Mouse (Mus musculus) liver, embryonic 14.5 days (tissue): ENCODE results near the gene Fndc3a. TPM values are rescaled to one million over a fixed set of nuclear protein-coding genes. Genes with fewer than 3 reads are reported as not detected.

Experiments
- ATAC-seq: fragments of 200-750 bp; cut with Nextera tagmentation; 2 replicates; pipeline ENCODE4 v1.8.0; 2017; ENCODE audit warnings: moderate number of reproducible peaks, mild to moderate bottlenecking, moderate library complexity; ENCODE audit not compliant: insufficient read depth
- DNase-seq, 3 experiments: peaks; one replicate each; pipeline ENCODE4 v3.0.0-alpha.2; 2012 to 2013; ENCODE audit warnings: low read depth in 3 of 3, low spot score in 3 of 3
- H3K27ac ChIP-seq: fragments of 300-500 bp; sonication (generic); 2 replicates; pipeline ENCODE4 v1.5.1; 2014; ENCODE audit warnings: moderate library complexity, mild to moderate bottlenecking, control low read depth, inconsistent platforms
- H3K27me3 ChIP-seq: fragments of 300-500 bp; sonication (generic); 2 replicates; pipeline ENCODE4 v1.6.1; 2014; ENCODE audit warnings: mild to moderate bottlenecking, low read length, moderate library complexity; ENCODE audit not compliant: control insufficient read depth, insufficient read depth
- H3K36me3 ChIP-seq: fragments of 300-500 bp; sonication (generic); replicated peaks from 2 replicates; pipeline ENCODE4 v1.6.1; 2014; ENCODE audit warnings: low read depth; ENCODE audit not compliant: control insufficient read depth, insufficient read depth
- H3K4me1 ChIP-seq, 2 experiments: fragments of 200-500 bp in 1 of 2; fragments of 300-500 bp in 1 of 2; sonication (generic) in 1 of 2; replicated peaks; 2 replicates each; pipeline ENCODE4 v1.6.1; 2012 to 2014; ENCODE audit warnings: antibody characterized with exemption in 1 of 2, inconsistent platforms in 1 of 2, low read length in 1 of 2; ENCODE audit not compliant: control insufficient read depth in 2 of 2, insufficient read depth in 2 of 2
- H3K4me2 ChIP-seq: fragments of 300-500 bp; sonication (generic); 2 replicates; pipeline ENCODE4 v1.6.1; 2014; ENCODE audit warnings: low read depth, mild to moderate bottlenecking, control low read depth, moderate library complexity
- H3K4me3 ChIP-seq, 2 experiments: fragments of 200-500 bp in 1 of 2; fragments of 300-500 bp in 1 of 2; sonication (generic) in 1 of 2; 2 replicates each; pipeline ENCODE4 v1.5.1; 2012 to 2014; ENCODE audit warnings: low read depth in 2 of 2, low read length in 2 of 2, mild to moderate bottlenecking in 2 of 2, control low read depth in 1 of 2, inconsistent platforms in 1 of 2, moderate library complexity in 1 of 2; ENCODE audit not compliant: insufficient read depth in 1 of 2
- H3K9ac ChIP-seq: fragments of 300-500 bp; sonication (generic); replicated peaks from 2 replicates; pipeline ENCODE4 v1.6.1; 2014; ENCODE audit warnings: mild to moderate bottlenecking, control low read depth, moderate library complexity
- H3K9me3 ChIP-seq: fragments of 300-500 bp; sonication (generic); 2 replicates; pipeline ENCODE4 v1.6.1; 2016; ENCODE audit warnings: low read length, mixed read lengths; ENCODE audit not compliant: control insufficient read depth
- CTCF ChIP-seq: IDR thresholded peaks from 2 replicates; pipeline ENCODE4 v1.5.1; 2016; ENCODE audit warnings: antibody characterized with exemption, low read depth, control low read depth
- EP300 ChIP-seq: IDR thresholded peaks from 2 replicates; pipeline ENCODE4 v1.6.1; 2016; ENCODE audit warnings: antibody characterized with exemption, low read depth
- WGBS: fragments of 180-500 bp; shearing (Covaris S2); extraction: QIAGEN DNeasy Blood & Tissue Kit; methylation state at CpG from one replicate; pipeline ENCODE4 v1.1.7; 2014; ENCODE audit not compliant: insufficient replicate concordance; 5-methylcytosine and 5-hydroxymethylcytosine counted together
- polyA plus RNA-seq, 2 experiments: library from polyadenylated mRNA; depleted of rRNA in 1 of 2; stranded (reverse) in 1 of 2; unstranded in 1 of 2; fragments of >200 nt; fragmentation: Nextera tagmentation in 1 of 2; extraction: Ambion mirVana in 1 of 2; gene quantifications; 2 replicates each; pipeline versions ENCODE4 v1.2.1 to v1.2.3; 2012 to 2014

Gene Fndc3a
- polyA plus RNA-seq (2012; rRNA removed), result 4.5 and 5.5 TPM in 2 replicates
- 6.8 and 7.1 TPM in 2 replicates for polyA plus RNA-seq (2014; fragmentation: Nextera tagmentation; extraction: Ambion mirVana)

DNA sequence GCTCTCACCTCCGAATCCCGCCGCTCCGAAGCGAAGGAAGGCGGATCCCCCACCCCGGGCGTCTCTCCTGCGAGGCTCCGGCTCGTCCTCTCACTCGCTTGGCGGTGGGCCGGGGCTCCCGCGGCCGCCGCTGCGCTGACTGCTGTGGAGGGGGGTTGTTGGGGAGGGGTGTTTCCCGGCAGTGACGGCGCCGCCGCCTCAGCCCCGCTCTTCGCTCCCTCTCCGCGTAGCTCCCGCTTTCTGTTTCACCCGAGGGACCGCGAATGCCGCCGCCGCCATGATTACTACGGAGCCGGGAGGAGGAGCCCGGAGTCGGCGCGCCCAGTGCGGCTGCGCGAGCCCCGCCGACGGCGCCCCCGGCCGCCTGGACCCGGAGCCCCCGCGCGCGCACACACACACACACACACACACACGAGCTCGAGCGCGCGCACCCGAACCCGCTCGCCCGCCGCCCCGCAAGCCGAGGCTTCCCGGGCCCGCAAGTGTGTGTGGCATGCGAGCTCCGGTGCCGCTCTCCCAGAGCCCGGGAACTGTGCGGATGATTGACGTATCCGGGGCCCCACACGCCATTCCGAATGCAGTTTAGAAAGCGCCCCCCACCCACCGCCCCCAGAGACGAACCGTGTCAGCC, at the start of gene Fndc3a:
Gene Fndc3a (minus strand): TSS at position 294 of the 631 bp plus-strand sequence.
- no peaks in the 10 kb centered on the region for H3K9me3 ChIP-seq
- peaks cover 4 to 7% of the 10 kb centered on the region in 2 experiments; a peak in 2 of 4 replicates for H3K4me1 ChIP-seq
- no peaks in the 10 kb centered on the region for H3K36me3 ChIP-seq
- H3K4me3 ChIP-seq, result peak within 1 kb of the TSS; percentile 88 to 95
- peak within 1 kb of the TSS; percentile 28; the same call in 1 of the 2 replicates for H3K27ac ChIP-seq
- H3K27me3 ChIP-seq, result peaks cover 14% of the 10 kb centered on the region
- H3K9ac ChIP-seq, result peak within 1 kb of the TSS; percentile 95
- ATAC-seq (peak; percentile 86), DNase-seq (peak; percentile 38 to 46 (median 40))
- peak within 1 kb of the TSS; percentile 90 for H3K4me2 ChIP-seq
- no peak for TF ChIP-seq EP300
- TF ChIP-seq CTCF, result no peak
- under 1% methylated on average over 69 of the region's 82 CpGs for WGBS

DNA sequence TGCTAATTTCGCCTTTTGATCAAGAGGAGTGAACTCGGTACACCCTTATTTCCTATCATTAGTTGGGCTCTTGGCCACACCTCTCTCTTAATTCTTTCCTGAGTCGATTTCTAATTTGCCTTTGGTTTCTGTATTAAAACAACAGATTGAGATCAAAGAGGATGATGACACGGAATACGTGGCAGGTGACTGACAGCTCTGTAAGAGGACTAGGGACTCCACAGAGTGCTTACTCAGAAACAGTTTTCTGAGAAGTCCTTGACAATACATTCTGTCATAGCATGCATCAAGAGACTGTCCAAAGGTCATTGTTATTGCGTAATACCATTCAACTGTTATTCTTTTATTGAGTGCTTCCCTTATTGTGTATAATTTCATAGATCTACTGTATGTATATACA, 43.1 kb upstream of the Fndc3a start:
- no peaks in the 10 kb centered on the region for H3K9me3 ChIP-seq
- ATAC-seq (no peak), DNase-seq (no peak)
- no peak overlapping the region for H3K4me2 ChIP-seq
- WGBS, result 63% methylated on average over 6 of the region's 6 CpGs
- no peak overlapping the region for H3K27ac ChIP-seq
- H3K4me1 ChIP-seq, result no peaks in the 10 kb centered on the region
- no peak overlapping the region for H3K9ac ChIP-seq
- no peaks in the 10 kb centered on the region for H3K36me3 ChIP-seq
- no peaks in the 10 kb centered on the region for H3K27me3 ChIP-seq
- no peak overlapping the region for H3K4me3 ChIP-seq
- no peak for TF ChIP-seq EP300
- no peak for TF ChIP-seq CTCF

DNA sequence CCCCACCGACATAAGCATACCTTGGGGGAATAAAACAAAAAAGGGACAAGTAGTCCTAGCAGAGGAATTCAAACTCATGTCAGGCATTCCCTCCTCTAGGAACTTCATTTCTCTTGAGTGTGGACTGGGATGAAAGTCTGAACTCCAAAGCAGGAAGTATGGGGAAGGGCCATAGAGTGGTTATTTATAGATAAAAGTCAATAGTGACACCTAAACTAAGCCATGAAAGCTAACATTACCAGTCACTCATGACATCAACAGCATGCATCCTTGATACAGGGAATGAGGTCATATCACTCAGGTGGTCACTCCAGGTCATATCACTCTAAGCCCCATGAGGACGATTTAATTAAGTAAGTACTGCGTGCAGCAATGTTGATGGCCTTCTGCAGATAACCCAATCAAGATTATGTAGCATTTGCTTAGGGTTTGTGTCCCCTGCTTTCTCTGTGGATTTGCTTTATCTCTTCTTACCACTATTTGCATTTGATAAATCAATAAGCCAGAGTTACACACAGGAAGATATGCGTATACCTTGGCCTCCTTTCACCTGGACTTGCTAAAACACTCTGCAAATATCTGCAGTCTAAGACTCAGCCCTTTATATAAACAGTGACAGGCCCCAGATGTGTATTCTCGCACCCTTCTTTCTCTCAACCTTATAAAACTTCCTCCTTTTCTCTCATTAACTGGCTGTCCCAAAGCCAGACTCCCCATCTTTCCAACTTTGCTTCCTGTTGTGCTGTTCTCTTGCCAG, 40.8 kb upstream of the Fndc3a start:
- Histone ChIP-seq H3K4me2 (no peak overlapping the region), H3K4me3 (no peak overlapping the region), H3K36me3 (no peaks in the 10 kb centered on the region), H3K27ac (no peak overlapping the region), H3K27me3 (no peaks in the 10 kb centered on the region), H3K9me3 (no peaks in the 10 kb centered on the region), H3K9ac (no peak overlapping the region), H3K4me1 (no peaks in the 10 kb centered on the region)
- WGBS, result 58% methylated on average over 5 of the region's 5 CpGs
- no peak for ATAC-seq
- DNase-seq, result no peak
- TF ChIP-seq CTCF, result no peak

DNA sequence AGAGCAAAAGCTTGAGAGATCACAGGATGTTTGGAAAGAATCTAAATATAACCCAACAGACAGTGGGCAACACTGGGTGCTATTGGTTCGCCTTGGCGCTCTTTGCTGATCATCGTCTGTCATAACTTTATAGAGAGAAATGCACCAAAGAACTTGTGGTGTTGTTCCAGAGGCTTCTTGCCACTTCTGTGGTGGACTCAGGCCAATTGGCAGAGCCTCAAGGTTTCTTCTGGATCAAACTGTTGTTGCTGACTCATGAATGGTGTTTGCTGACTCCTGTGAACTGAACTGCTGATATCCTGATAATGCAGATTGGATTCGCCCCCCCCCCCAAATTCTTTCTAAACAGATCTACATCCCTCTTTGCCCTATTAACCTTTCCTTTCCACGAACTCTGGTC, 38.5 kb upstream of the Fndc3a start:
- DNase-seq (no peak), ATAC-seq (no peak)
- H3K4me2 ChIP-seq, result no peak overlapping the region
- H3K4me1 ChIP-seq, result no peaks in the 10 kb centered on the region
- no peak for TF ChIP-seq EP300
- TF ChIP-seq CTCF, result no peak
- no peaks in the 10 kb centered on the region for H3K27me3 ChIP-seq
- no peak overlapping the region for H3K9ac ChIP-seq
- no peaks in the 10 kb centered on the region for H3K36me3 ChIP-seq
- H3K4me3 ChIP-seq, result no peak overlapping the region
- WGBS, result 69% methylated on average over 5 of the region's 5 CpGs
- H3K27ac ChIP-seq, result no peak overlapping the region
- H3K9me3 ChIP-seq, result no peaks in the 10 kb centered on the region

DNA sequence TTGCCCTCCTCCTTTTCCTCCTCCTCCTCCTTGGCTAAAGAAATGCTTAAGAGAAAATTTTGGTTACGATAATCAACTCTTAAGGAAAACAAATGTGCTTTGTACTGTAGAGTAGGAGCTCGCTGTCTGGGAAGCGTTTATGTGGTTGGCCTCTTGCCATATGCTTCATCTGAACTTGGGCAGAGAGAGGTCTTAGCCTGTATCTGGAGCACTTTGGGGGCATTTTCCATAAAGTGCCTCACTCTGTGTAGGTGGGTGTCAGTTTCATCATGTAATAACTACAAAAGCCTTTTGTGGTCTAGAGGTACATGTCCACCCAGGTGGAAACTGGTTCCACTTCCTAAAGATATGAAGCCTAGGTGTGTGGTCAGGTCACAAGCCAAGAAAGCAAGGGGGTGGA, 31.9 kb upstream of the Fndc3a start:
- H3K27ac ChIP-seq, result no peak overlapping the region
- H3K27me3 ChIP-seq, result no peaks in the 10 kb centered on the region
- no peak overlapping the region for H3K4me2 ChIP-seq
- ATAC-seq (no peak), DNase-seq (no peak)
- H3K9me3 ChIP-seq, result no peaks in the 10 kb centered on the region
- 69% methylated on average over 3 of the region's 3 CpGs for WGBS
- no peaks in the 10 kb centered on the region for H3K4me1 ChIP-seq
- no peak for TF ChIP-seq EP300
- no peak for TF ChIP-seq CTCF
- H3K4me3 ChIP-seq, result no peak overlapping the region
- no peak overlapping the region for H3K9ac ChIP-seq
- no peaks in the 10 kb centered on the region for H3K36me3 ChIP-seq
